Mouse (Mus musculus) embryonic facial prominence, embryonic 13.5 days (tissue): ENCODE measurements around the gene Dclk3. TPM values are rescaled to one million over a fixed set of nuclear protein-coding genes. Genes with fewer than 3 reads are reported as not detected.

Experiments used
- polyA plus RNA-seq: library from polyadenylated mRNA; unstranded; fragments of >200 nt; fragmentation: Nextera tagmentation; extraction: Ambion mirVana; gene quantifications from 2 replicates; pipeline ENCODE4 v1.2.1, GENCODE M21; 2015

The Dclk3 gene
- polyA plus RNA-seq, 1 experiment from 2014 or later = 5.6 TPM

Other genes starting within 250 kb of the Dclk3 start
- 35.3 and 39.1 TPM in 2 replicates for gene Mlh1, start 167.3 kb upstream of the Dclk3 start, polyA plus RNA-seq
- 32.0 and 37.2 TPM in 2 replicates for gene Epm2aip1, start 167.2 kb upstream of the Dclk3 start, polyA plus RNA-seq
- 0.44 and 0.49 TPM in 2 replicates for gene Trank1, start 127.3 kb upstream of the Dclk3 start, polyA plus RNA-seq